21 mouse cellular contexts compared by ENCODE assay signal in the genomic region with DNA sequence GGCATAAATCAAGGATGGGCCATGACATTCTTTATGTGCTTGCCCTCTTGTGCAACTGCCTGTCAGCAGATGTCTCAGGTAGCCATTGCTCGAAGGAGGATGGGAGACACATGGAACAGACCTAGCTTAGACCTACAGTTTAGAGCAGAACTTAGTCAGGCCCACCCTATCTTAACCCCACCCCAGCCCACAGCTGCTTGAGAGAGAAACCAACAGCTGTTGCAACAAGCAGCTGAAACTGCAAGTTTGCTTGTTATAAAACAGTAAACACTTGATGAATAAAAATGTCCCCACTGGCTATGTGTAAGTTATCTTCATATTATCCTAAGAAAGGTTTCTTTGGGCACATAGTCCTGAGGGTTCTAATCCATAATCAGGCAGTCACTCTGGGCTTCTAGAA. TPM values are rescaled to one million over a fixed set of nuclear protein-coding genes. Genes with fewer than 3 reads are reported as not detected.
DNase-seq lines count a peak whose midpoint lies in the region; TF ChIP-seq lines count a peak whose summit lies in the region.
"Had no signal": no experiment of that assay in that cellular context is flagged by ENCODE, and none has a peak within 500 bp of the region (broad histone marks: within the 10 kb centered on the region; RNA-seq: fewer than 3 reads in every experiment).

No protein-coding gene starts in this region.

- WGBS in heart, embryonic 10.5 days, result 75% methylated on average over 1 of the region's 1 CpGs

- H3K27me3 ChIP-seq in myocyte (ENCODE audit: control insufficient read depth, insufficient read depth, insufficient read length), result no peaks in the 10 kb centered on the region
- no peaks in the 10 kb centered on the region for H3K27me3 ChIP-seq in heart, embryonic 10.5 days (ENCODE audit: insufficient read depth, poor library complexity, severe bottlenecking)
- H3K27me3 ChIP-seq: CH12.LX had no signal

- H3K79me2 ChIP-seq in myocyte (ENCODE audit: control insufficient read depth, insufficient read depth), result no peaks in the 10 kb centered on the region

- H3ac ChIP-seq in myocyte (ENCODE audit: control insufficient read depth, insufficient read length), result no peak overlapping the region

- H3K4me3 ChIP-seq in myocyte, result no peak overlapping the region
- no peak overlapping the region for H3K4me3 ChIP-seq in heart, embryonic 10.5 days

- DNase-seq in adrenal gland, postnatal 14 days, result peak; percentile 7
- no peak for DNase-seq in adrenal gland, adult 18-20 months (ENCODE audit: low spot score in 2 of 2)
- DNase-seq in NIH3T3 (ENCODE audit: low read depth), result peak; percentile 17
- no peak for DNase-seq in heart, embryonic 10.5 days (ENCODE audit: low spot score)
- no peak for DNase-seq in gastrocnemius, adult 18-20 months (ENCODE audit: low spot score)
- DNase-seq: adrenal gland, adult 2 months; adrenal gland, adult 8-10 months; adrenal gland, postnatal 10 days; adrenal gland, postnatal 25 days; adrenal gland, postnatal 36 days; B cell, adult 2 months; cerebellum, adult 11 months; cerebellum, adult 11-12 months; cerebellum, adult 18-20 months; cerebellum, adult 2 months; cerebellum, adult 8-10 months; cerebellum, adult 9-10 months had no signal

- no peaks in the 10 kb centered on the region for H3K9me3 ChIP-seq in heart, embryonic 10.5 days
- H3K9me3 ChIP-seq: G1E had no signal

- no peaks in the 10 kb centered on the region for H3K36me3 ChIP-seq in myocyte (ENCODE audit: control insufficient read depth, insufficient read depth)
- H3K36me3 ChIP-seq in heart, embryonic 10.5 days, result no peaks in the 10 kb centered on the region

- no peak for TF ChIP-seq POLR2A in myocyte (IDR thresholded peaks at IDR 0.05; ENCODE audit: insufficient read length, low read depth)

- no peak overlapping the region for H3K27ac ChIP-seq in heart, embryonic 10.5 days

- H3K4me1 ChIP-seq in heart, embryonic 10.5 days, result no peaks in the 10 kb centered on the region

- H3K4me2 ChIP-seq in myocyte (ENCODE audit: low read depth), result no peak overlapping the region

TF ChIP-seq in myocyte, 11 proteins besides CTCF, POLR2A, EP300 and RAD21:
- TF ChIP-seq MYOG (IDR thresholded peaks at IDR 0.05; ENCODE audit: control insufficient read depth in 1 of 3, insufficient read depth in 1 of 3, insufficient read length in 2 of 3, low read depth in 2 of 3) (peak in 2 of 3 experiments; percentile 28 to 30), TCF12 (IDR thresholded peaks at IDR 0.05; ENCODE audit: insufficient read depth, poor library complexity, severe bottlenecking) (peak; percentile 69), CEBPB (IDR thresholded peaks at IDR 0.05; ENCODE audit: insufficient read depth, poor library complexity, severe bottlenecking) (peak; percentile 70), MYOD1 (IDR thresholded peaks at IDR 0.05; ENCODE audit: control insufficient read depth in 1 of 3, insufficient read length in 2 of 3, low read depth in 2 of 3) (peak in 2 of 3 experiments; percentile 14 to 56), USF1 (IDR thresholded peaks at IDR 0.05; ENCODE audit: low read depth) (no peak), TCF3 (IDR thresholded peaks at IDR 0.05; ENCODE audit: insufficient read length, low read depth) (no peak)
TF ChIP-seq in myocyte: peak in this region for 4.

RNA-seq across cellular contexts. Expression of a gene that starts 19.7 kb away (rescaled TPM):
- 0.07 and 0.15 TPM in 2 replicates for total RNA-seq in adrenal gland, postnatal 14 days (2021)
- total RNA-seq in adrenal gland, adult 18-20 months (2021), result under 1 TPM; 0.20 to 0.22 TPM
- polyA plus RNA-seq in myocyte (2012; fragmentation: generic; extraction: Trizol), result 0.25 TPM
- 0.14 and 0.18 TPM in 2 replicates for polyA plus RNA-seq in heart, embryonic 10.5 days (2016; fragmentation: Nextera tagmentation; extraction: Ambion mirVana)
- under 1 TPM; 0.16 to 0.45 TPM for total RNA-seq in gastrocnemius, adult 18-20 months (2021)
- polyA plus RNA-seq: adrenal gland, adult 2 months; CD4-positive, CD25-positive, alpha-beta regulatory T cell, adult 4 months; G1E had no signal

RNA-seq across cellular contexts. Expression of a gene that starts 57.3 kb away (rescaled TPM):
- 14.7 and 21.9 TPM in 2 replicates for total RNA-seq in adrenal gland, postnatal 14 days (2021)
- total RNA-seq in adrenal gland, adult 18-20 months (2021), result 10 to 100 TPM; 10.6 to 17.1 TPM
- polyA plus RNA-seq in myocyte (2012; fragmentation: generic; extraction: Trizol), result 36.0 TPM
- polyA plus RNA-seq in heart, embryonic 10.5 days (2016; fragmentation: Nextera tagmentation; extraction: Ambion mirVana), result 62.9 and 69.5 TPM in 2 replicates
- 10 to 100 TPM; 65.2 to 78.9 TPM for total RNA-seq in gastrocnemius, adult 18-20 months (2021)

Comparison
In these comparisons a context has a peak if more than half of its experiments do, and no peak if none do; other contexts are left out.
1. DNase-seq: peak in adrenal gland, postnatal 14 days (single experiment) and NIH3T3 (single experiment); none in adrenal gland, adult 18-20 months (0 of 2), heart, embryonic 10.5 days (single experiment) and gastrocnemius, adult 18-20 months (single experiment).